Mouse (Mus musculus): ENCODE results near the gene Thsd4. TPM values are rescaled to one million over a fixed set of nuclear protein-coding genes. Genes with fewer than 3 reads are reported as not detected.

The Thsd4 gene
- polyA plus RNA-seq, 1 experiment from 2014 or later = 19.9 TPM

DNA sequence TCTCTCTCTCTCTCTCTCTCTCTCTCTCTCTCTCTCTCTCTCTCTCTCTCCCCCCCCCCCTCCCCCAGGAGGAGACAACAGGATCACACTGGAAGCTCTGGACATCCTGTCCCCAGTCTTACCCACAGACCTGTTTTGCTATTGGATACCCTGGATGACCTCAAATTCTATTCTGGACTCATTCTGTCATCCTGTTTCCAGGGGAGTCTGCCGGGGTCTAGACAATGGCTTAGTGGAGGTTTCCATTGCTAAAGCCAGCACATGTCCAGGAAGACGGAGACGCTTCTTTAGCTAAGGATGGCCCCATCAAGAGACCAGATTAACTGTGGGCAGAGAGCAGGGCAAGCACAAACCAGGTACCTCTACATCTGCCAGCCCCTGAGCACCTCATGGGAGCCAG lies 273.8 kb downstream of the Thsd4 start:
- Histone ChIP-seq H3K36me3 (ENCODE audit: insufficient read depth, low read length) (no peaks in the 10 kb centered on the region), H3K4me2 (ENCODE audit: low read length) (no peak overlapping the region), H3K4me1 (replicated peaks; ENCODE audit: insufficient read depth, low read length) (no peaks in the 10 kb centered on the region), H3K9me3 (replicated peaks; ENCODE audit: low read length) (no peaks in the 10 kb centered on the region), H3K9ac (ENCODE audit: low read depth, low read length) (no peak overlapping the region), H3K27me3 (ENCODE audit: insufficient read depth, low read length) (no peaks in the 10 kb centered on the region), H3K4me3 (replicated peaks; ENCODE audit: low read depth, low read length) (no peak overlapping the region), H3K27ac (no peak overlapping the region)
- 78% methylated on average over 3 of the region's 3 CpGs for WGBS
- TF ChIP-seq CTCF (IDR thresholded peaks at IDR 0.05; ENCODE audit: low read depth) = no peak
- ATAC-seq (replicated peaks; ENCODE audit: low FRiP score, low read depth) (no peak), DNase-seq (ENCODE audit: low spot score) (no peak)

DNA sequence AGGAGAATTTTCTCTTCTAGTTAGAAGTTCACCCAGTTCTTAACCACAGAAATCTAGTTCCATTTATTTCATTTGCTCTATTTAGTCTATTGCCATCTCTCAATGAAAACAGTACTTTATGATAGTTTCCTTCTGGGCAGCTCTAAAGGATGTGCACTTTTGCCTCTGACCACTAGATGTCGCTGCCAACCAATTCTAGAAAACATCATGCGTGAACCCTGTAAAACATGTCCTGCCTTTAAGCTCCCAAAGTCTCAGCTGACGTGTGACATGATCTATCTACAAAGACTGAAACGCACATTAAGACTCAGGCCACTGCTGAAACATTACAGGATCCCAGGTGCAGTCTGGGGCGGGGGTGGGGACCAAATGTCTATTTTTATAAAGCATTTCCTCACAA lies 276.9 kb downstream of the Thsd4 start:
- ATAC-seq (replicated peaks; ENCODE audit: low FRiP score, low read depth) = no peak
- H3K27ac ChIP-seq = no peak overlapping the region
- H3K9ac ChIP-seq (ENCODE audit: low read depth, low read length) = no peak overlapping the region
- TF ChIP-seq CTCF (IDR thresholded peaks at IDR 0.05; ENCODE audit: low read depth) = peak; percentile 97
- H3K36me3 ChIP-seq (ENCODE audit: insufficient read depth, low read length) = no peaks in the 10 kb centered on the region
- H3K4me1 ChIP-seq (replicated peaks; ENCODE audit: insufficient read depth, low read length) = no peaks in the 10 kb centered on the region
- 4% methylated on average over 5 of the region's 5 CpGs for WGBS
- H3K9me3 ChIP-seq (replicated peaks; ENCODE audit: low read length) = no peaks in the 10 kb centered on the region
- no peak overlapping the region for H3K4me2 ChIP-seq (ENCODE audit: low read length)
- DNase-seq (ENCODE audit: low spot score) = peak; percentile 89
- H3K27me3 ChIP-seq (ENCODE audit: insufficient read depth, low read length) = no peaks in the 10 kb centered on the region
- H3K4me3 ChIP-seq (replicated peaks; ENCODE audit: low read depth, low read length) = no peak overlapping the region

DNA sequence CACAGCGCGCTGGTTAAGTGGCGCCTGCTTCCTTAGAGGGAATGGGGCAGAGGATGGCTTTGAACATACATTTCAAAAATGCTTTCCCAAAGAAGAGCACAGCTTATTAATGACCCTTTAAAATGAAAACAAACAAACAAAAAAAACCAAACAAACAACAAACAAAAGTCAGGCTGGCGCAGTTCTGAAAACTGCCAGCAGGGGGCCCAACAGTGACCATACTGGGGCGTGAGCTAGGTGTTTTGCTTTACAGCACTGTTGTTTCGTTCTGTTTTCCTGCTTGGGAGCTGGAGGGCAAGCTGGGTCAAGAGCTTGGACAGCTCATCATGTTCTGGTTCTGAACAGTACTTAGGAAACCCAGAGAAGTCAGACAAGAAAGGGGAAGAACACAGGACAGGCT lies 278.3 kb downstream of the Thsd4 start:
- no peak overlapping the region for H3K27ac ChIP-seq
- no peak overlapping the region for H3K9ac ChIP-seq (ENCODE audit: low read depth, low read length)
- ATAC-seq (replicated peaks; ENCODE audit: low FRiP score, low read depth) = no peak
- DNase-seq (ENCODE audit: low spot score) = no peak
- H3K4me1 ChIP-seq (replicated peaks; ENCODE audit: insufficient read depth, low read length) = no peaks in the 10 kb centered on the region
- 60% methylated on average over 6 of the region's 6 CpGs for WGBS
- H3K36me3 ChIP-seq (ENCODE audit: insufficient read depth, low read length) = no peaks in the 10 kb centered on the region
- H3K27me3 ChIP-seq (ENCODE audit: insufficient read depth, low read length) = no peaks in the 10 kb centered on the region
- H3K9me3 ChIP-seq (replicated peaks; ENCODE audit: low read length) = no peaks in the 10 kb centered on the region
- no peak overlapping the region for H3K4me3 ChIP-seq (replicated peaks; ENCODE audit: low read depth, low read length)
- TF ChIP-seq CTCF (IDR thresholded peaks at IDR 0.05; ENCODE audit: low read depth) = peak; percentile 80
- no peak overlapping the region for H3K4me2 ChIP-seq (ENCODE audit: low read length)

DNA sequence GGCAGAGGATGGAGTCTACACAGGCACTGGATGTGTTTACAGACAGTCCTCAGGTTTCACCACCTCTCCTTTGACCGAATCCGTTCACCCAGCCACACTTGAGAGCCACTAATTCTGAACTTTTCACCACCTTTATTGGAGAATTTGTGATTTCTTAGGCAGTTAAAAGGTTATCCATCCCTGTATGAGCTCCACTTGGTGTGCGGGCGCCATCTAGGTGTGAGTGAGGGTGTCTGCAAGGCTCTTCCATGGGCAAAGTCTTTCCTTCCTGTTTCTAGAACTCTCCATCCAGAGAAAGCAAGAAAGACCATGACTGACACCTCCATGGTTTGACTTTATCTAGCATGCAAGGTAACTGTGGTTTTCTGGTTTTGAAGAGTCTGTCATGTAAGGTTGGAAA lies 284.2 kb downstream of the Thsd4 start:
- no peaks in the 10 kb centered on the region for H3K36me3 ChIP-seq (ENCODE audit: insufficient read depth, low read length)
- WGBS = 14% methylated on average over 4 of the region's 4 CpGs
- peaks cover 5% of the 10 kb centered on the region; the same call in 1 of the 2 replicates for H3K4me1 ChIP-seq (replicated peaks; ENCODE audit: insufficient read depth, low read length)
- ATAC-seq (replicated peaks; ENCODE audit: low FRiP score, low read depth) (no peak), DNase-seq (ENCODE audit: low spot score) (peak; percentile 83)
- no peaks in the 10 kb centered on the region for H3K9me3 ChIP-seq (replicated peaks; ENCODE audit: low read length)
- no peak overlapping the region for H3K27ac ChIP-seq
- no peaks in the 10 kb centered on the region for H3K27me3 ChIP-seq (ENCODE audit: insufficient read depth, low read length)
- H3K4me3 ChIP-seq (replicated peaks; ENCODE audit: low read depth, low read length) = no peak overlapping the region
- no peak overlapping the region for H3K4me2 ChIP-seq (ENCODE audit: low read length)
- TF ChIP-seq CTCF (IDR thresholded peaks at IDR 0.05; ENCODE audit: low read depth) = peak; percentile 88
- H3K9ac ChIP-seq (ENCODE audit: low read depth, low read length) = no peak overlapping the region

DNA sequence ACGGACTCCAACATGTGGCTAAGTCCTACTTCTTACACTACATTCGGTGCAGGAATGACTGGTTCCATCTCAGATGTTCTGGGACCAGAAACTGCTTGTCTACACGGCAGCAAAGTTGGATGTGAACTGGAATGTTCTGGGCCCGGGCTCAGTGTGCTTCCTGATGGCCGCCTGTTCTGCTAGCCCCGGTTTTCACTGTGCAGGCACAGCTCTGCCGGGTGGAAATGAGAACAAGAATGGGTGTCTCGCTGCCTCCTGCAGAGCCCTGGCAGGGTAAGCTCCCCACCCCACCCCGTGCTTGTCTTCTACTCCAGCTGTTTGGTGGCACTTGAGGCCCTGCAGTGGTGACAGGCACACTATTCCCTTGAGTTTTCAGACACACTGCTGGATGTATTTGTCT lies 285.7 kb downstream of the Thsd4 start:
- H3K9ac ChIP-seq (ENCODE audit: low read depth, low read length) = no peak overlapping the region
- peaks cover 9% of the 10 kb centered on the region; the same call in 1 of the 2 replicates for H3K4me1 ChIP-seq (replicated peaks; ENCODE audit: insufficient read depth, low read length)
- no peak for DNase-seq (ENCODE audit: low spot score)
- H3K4me2 ChIP-seq (ENCODE audit: low read length) = no peak overlapping the region
- H3K27me3 ChIP-seq (ENCODE audit: insufficient read depth, low read length) = no peaks in the 10 kb centered on the region
- TF ChIP-seq CTCF (IDR thresholded peaks at IDR 0.05; ENCODE audit: low read depth) = no peak
- 77% methylated on average over 9 of the region's 9 CpGs for WGBS
- ATAC-seq (replicated peaks; ENCODE audit: low FRiP score, low read depth) = no peak
- no peak overlapping the region for H3K27ac ChIP-seq
- H3K4me3 ChIP-seq (replicated peaks; ENCODE audit: low read depth, low read length) = no peak overlapping the region
- no peaks in the 10 kb centered on the region for H3K36me3 ChIP-seq (ENCODE audit: insufficient read depth, low read length)
- H3K9me3 ChIP-seq (replicated peaks; ENCODE audit: low read length) = no peaks in the 10 kb centered on the region

DNA sequence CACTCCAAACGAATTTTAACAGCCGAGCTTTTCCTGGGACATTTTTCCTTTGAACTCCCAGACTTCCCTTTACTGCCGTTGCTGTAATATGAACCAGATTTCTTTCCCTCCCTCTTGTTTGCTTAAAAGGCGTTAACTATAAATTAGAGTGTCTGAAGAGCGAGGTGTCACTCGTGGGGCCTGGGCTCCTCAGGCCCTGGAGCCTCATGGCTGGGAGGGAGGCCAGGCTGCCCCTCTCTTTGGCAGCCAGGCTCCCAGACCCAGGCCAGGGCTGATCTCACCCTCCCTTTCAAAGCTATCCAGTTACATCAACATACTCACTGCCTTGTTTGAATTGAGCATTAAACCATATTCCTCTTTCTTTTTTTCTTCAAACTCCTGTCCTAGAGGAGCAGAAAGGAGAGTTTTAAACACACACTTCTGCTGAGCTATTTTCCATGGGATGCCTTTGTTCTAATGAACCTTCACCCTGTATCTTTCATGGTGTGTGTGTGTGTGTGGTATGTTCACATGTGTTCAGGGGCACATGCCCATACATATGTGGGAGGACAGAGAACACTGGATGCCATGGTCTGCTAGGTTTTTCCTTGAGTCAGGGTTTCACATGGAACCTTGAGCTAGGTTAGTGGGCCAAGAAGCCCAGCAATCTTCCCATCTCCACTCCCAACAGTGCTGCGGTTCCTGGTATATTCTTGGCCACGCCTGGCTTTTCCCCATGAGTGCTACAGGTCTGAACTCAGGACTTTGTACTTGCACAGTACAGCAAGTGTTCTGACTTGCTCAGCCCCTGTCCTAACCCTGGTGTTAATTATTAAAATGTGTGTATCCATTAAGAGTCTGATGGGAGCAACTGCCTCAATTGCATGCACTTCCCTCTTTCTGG lies 287.4 kb downstream of the Thsd4 start:
- H3K9ac ChIP-seq (ENCODE audit: low read depth, low read length) = no peak overlapping the region
- peaks cover 9% of the 10 kb centered on the region; the same call in 1 of the 2 replicates for H3K4me1 ChIP-seq (replicated peaks; ENCODE audit: insufficient read depth, low read length)
- WGBS = 17% methylated on average over 8 of the region's 8 CpGs
- H3K27me3 ChIP-seq (ENCODE audit: insufficient read depth, low read length) = no peaks in the 10 kb centered on the region
- DNase-seq (ENCODE audit: low spot score) (peak; percentile 95), ATAC-seq (replicated peaks; ENCODE audit: low FRiP score, low read depth) (peak; percentile 91)
- TF ChIP-seq CTCF (IDR thresholded peaks at IDR 0.05; ENCODE audit: low read depth) = no peak
- no peaks in the 10 kb centered on the region for H3K9me3 ChIP-seq (replicated peaks; ENCODE audit: low read length)
- peak overlapping the region; percentile 84 for H3K27ac ChIP-seq
- no peak overlapping the region for H3K4me2 ChIP-seq (ENCODE audit: low read length)
- no peak overlapping the region for H3K4me3 ChIP-seq (replicated peaks; ENCODE audit: low read depth, low read length)
- H3K36me3 ChIP-seq (ENCODE audit: insufficient read depth, low read length) = no peaks in the 10 kb centered on the region

All from kidney, postnatal 0 days (tissue).